Mouse (Mus musculus): ENCODE measurements around the gene Mark3.
"Not testable (repeated sequence)": the region's sequence is repeated elsewhere in the genome, so short reads cannot be mapped to it uniquely, and the experiment has no call there.

Gene Mark3

DNA sequence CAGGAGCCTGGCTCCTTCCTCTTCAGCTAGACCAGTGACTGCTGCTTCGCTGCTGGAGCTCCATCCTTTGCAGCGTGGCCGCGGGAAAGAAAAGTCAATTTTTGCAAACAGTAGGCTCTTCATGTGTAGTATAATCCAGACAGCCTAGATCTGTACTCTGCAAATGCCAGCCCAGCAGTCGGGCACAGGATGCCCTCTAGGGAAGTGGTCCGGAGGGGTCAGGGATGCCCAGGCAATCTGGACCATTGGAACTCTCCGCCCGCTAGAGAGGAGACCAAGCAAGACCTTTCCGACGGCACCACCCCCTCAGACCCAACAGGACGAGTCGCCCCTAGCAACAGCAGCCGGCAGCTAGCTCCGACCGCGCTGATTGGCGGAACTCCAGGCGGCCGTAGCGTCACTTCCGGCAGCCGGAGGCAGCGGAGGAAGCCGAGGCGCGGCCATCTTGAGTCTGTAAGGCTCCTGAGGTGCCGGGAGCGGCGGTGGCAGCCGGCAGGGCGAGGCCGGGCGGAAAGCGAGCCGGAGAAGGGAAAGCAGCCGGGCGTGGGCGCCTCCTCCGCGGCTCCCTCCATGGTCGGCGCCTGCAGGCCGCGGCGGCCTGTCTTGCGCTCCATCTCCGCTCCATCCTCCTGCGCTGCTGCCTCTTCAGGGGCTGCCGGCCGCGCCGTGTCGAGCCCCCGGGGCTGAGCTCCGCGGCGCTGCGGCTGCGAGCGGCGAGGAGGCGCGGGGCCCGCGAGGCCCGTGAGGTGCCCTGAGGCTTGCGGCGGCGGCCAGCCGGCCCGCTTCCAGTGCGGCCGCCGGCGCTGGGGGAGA lies at the start of gene Mark3:
Gene Mark3, plus strand, starts transcription at position 450 of the 813 bp plus-strand sequence.
- peak; percentile 92 for DNase-seq (ENCODE audit: low read depth)

DNA sequence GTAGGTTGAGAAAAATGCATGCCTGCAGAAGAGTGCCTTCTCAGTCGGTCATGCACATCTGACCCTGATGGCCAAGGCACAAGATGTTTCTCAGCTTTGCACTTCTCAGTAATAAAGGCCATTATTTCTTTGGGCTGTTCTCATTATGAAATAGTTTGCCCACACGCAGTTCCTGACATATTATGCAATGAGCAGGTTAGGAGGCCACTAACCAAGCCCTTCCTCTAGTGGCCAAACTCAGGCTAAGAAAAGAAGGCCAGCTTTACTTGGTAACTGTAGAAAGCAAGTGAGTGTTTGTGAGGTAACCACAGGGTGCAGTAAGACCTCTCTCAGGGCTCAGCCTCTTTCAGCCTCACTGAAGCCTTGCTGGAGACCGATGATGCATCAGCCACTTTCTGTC lies 49.4 kb upstream of the Mark3 start:
- no peak for DNase-seq (ENCODE audit: low read depth)

GRCm38 (mm10) chr12:111527643-111528281 lies 46.6 kb upstream of the Mark3 start:
- DNase-seq (ENCODE audit: low read depth) = no peak

DNA sequence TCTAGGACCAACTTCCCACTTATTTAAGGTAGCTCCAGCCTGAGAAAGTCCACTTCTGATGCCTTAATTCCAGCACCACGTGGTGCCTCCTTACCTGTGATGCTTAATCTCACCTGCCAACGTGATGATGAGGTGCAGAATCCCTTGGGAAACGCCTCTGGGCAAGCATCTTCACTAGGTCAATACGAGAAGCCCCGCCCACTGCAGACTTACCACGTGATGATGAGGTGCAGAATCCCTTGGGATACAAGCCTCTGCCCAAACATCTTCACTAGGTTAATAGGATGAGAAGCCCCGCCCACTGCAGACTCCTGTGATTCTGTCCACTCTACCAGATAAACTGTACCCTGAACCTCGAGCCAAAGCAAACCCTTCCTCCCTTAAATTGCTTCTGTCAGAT lies 45.1 kb upstream of the Mark3 start:
- no peak for DNase-seq (ENCODE audit: low read depth)

GRCm38 (mm10) chr12:111533096-111533794 lies 41.1 kb upstream of the Mark3 start:
- no peak for DNase-seq (ENCODE audit: low read depth)

GRCm38 (mm10) chr12:111535281-111535680 lies 39.0 kb upstream of the Mark3 start:
- DNase-seq (ENCODE audit: low read depth) = no peak

- no peak for DNase-seq (ENCODE audit: low read depth)
These were observed 38.6 kb upstream of the Mark3 start for GRCm38 (mm10) chr12:111535762-111536161.

DNA sequence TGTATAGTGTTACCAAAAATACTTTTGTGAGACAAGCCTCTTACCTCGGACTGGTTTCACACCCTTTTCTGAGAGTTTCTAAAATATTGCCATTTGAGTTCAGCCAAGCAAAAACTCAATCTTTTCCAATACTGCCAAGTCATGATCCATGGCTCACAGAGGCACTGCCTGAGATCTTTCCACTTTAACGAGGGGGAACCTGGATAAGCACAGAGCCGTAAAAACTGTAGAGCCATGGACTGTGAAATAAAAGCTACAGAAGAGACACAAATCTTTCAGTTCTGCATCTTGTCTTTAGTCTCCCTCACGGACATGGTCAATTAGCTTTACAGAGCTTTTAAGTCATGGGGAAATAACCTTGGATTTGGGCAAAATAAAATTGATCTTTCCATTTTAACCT lies 37.6 kb upstream of the Mark3 start:
- no peak for DNase-seq (ENCODE audit: low read depth)

- DNase-seq (ENCODE audit: low read depth) = no peak
These were observed 37.0 kb upstream of the Mark3 start for GRCm38 (mm10) chr12:111537341-111537740.

DNA sequence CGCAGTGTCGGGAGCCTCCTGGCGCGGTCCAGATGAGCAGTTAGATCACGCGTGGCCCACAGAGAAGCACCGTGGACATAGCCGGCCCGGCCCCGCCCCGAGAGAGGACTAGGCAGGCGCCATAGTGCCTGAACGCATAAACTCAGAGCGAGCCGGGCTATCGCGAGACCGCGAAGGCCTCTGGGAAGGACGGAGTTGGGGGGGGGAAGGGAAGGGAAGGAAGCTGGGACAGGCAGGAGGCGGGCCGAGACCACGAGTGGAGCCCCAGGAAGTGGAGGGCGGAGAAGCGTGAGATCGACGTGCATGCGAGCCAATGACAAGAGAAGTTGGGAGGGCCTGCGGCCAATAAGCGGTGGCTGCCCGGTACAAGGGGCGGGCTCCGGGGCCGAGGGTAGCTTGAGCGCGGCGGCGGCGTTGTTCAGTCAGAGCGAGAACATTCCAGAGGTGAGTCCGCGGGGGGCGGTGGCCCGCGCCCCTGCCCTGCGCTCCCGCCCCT lies 36.5 kb upstream of the Mark3 start, which contains the start of gene Eif5:
Gene Eif5, plus strand, starts transcription at position 221 of the 496 bp plus-strand sequence.
- DNase-seq (ENCODE audit: low read depth) = peak; percentile 97

- no peak for DNase-seq (ENCODE audit: low read depth)
These were observed 35.9 kb upstream of the Mark3 start for GRCm38 (mm10) chr12:111538292-111539040.

- no peak for DNase-seq (ENCODE audit: low read depth)
These were observed 35.3 kb upstream of the Mark3 start for GRCm38 (mm10) chr12:111539041-111539345.

GRCm38 (mm10) chr12:111547070-111547469 lies 27.3 kb upstream of the Mark3 start:
- DNase-seq (ENCODE audit: low read depth) = no peak

- DNase-seq (ENCODE audit: low read depth) = no peak
These were observed 25.6 kb upstream of the Mark3 start for GRCm38 (mm10) chr12:111548555-111549289.

DNA sequence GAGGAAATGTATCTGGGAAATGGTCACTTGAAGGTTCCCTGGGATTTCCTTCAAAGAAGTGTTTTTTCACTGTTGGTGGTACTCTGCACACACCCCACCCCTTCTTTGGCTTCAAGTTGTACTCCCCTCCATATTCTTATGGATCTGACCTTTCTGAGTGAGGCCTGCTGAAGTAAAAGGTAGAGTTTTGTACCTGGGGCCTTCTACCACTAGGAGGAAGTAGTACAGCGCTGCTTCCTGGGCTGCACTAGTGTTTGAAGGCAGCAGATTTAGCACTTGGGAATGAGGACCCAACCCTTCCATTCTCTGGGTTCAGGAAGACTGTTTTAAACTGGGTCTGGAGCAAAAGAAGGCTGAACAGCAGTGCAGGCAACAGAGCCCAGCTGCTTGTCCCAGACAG lies 23.6 kb upstream of the Mark3 start:
- no peak for DNase-seq (ENCODE audit: low read depth)

GRCm38 (mm10) chr12:111552342-111552741 lies 22.0 kb upstream of the Mark3 start:
- no peak for DNase-seq (ENCODE audit: low read depth)

DNA sequence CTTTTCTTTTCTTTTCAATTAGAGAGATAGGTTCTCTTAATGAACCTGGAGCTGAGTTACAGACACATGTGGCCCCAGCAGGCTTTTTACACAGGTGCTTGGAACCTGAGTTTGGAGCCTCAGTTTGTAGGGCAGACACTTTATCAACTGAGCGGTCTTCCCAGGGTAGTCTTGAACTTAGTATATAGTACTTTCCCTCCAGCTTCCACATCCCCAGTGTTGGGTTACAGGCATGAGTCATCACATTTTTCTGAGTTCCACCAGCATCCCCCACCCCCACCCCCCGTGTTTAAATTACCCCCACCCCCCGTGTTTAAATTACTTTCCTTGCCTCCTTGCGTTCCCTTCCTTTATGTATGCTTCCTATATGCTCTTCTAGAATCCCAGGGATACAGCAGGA lies 19.0 kb upstream of the Mark3 start:
- no peak for DNase-seq (ENCODE audit: low read depth)

DNA sequence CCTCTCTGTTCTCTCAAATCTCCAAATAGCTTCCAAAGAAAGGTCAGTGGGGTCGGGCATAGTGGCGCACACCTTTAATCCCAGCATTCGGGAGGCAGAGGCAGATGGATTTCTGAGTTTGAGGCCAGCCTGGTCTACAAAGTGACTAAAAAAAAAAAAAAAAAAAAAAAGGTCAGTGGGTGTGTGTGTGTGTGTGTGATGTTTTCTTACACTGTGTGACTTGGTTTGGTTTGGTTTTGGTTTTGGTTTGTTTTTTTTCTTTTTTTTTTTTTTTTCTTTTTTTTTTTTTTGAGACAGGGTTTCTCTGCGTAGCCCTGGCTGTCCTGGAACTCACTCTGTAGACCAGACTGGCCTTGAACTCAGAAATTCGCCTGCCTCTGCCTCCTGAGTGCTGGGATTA lies 18.4 kb upstream of the Mark3 start:
- DNase-seq (ENCODE audit: low read depth) = not testable (repeated sequence)

GRCm38 (mm10) chr12:111557538-111557937 lies 16.8 kb upstream of the Mark3 start:
- no peak for DNase-seq (ENCODE audit: low read depth)

DNA sequence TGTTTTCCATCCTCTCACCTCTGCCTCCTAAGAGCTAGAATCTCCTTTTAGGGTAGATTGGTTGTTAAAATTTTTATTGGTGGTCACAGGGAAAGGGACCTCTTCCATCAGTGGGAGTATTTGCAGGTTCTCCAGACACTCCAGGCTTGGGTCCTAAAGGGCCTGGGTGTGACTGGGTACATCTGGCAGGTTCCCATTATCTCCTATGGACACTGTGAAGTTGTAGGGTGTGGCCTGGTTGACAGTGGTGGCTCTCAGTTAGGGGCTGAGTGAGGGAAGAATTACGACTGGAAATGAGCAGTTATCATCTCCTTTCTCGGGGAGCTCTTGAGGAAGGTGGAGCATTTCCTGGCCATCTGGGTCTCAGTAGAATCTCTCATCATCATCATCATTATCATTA lies 15.7 kb upstream of the Mark3 start:
- no peak for DNase-seq (ENCODE audit: low read depth)

- DNase-seq (ENCODE audit: low read depth) = peak; percentile 69
These were observed 14.6 kb upstream of the Mark3 start for GRCm38 (mm10) chr12:111559647-111560258.
